Mouse (Mus musculus): ENCODE results near the gene Olfr412. TPM values are rescaled to one million over a fixed set of nuclear protein-coding genes. Genes with fewer than 3 reads are reported as not detected.

Gene Olfr412
- polyA plus RNA-seq, 1 experiment from 2014 or later, result not detected

DNA sequence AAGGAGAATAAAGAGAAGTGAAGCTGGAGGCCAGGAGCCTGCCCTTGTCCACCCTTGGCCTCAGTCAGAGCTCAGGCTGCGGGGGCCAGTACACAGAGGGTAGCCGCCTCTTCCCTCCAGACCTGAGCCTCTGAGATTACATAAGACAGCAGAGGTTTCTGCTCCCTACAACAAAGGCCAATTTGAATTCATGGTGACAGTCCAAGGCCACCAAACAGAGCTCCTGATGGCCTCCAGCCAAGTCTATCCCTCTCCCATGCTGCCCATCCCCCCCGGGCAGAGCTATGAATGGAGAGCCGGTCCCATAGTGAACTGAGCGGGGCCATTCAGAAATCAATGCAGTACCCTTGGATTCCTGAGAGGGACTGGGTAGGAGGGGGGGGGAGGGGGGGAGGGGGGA is 31.6 kb downstream of the Olfr412 start:
- Histone ChIP-seq H3K9ac (no peak overlapping the region), H3K27me3 (no peaks in the 10 kb centered on the region), H3K9me3 (no peaks in the 10 kb centered on the region), H3K4me1 (no peaks in the 10 kb centered on the region), H3K4me2 (no peak overlapping the region), H3K36me3 (no peaks in the 10 kb centered on the region), H3K4me3 (no peak overlapping the region), H3K27ac (no peak overlapping the region)
- no peak for ATAC-seq (ENCODE audit: insufficient number of reproducible peaks, insufficient read depth, low FRiP score, low TSS enrichment, low read depth)
- WGBS, result 65% methylated on average over 5 of the region's 5 CpGs

- Histone ChIP-seq H3K27ac (no peak overlapping the region), H3K4me1 (no peaks in the 10 kb centered on the region), H3K36me3 (no peaks in the 10 kb centered on the region), H3K27me3 (no peaks in the 10 kb centered on the region), H3K4me3 (no peak overlapping the region), H3K4me2 (no peak overlapping the region), H3K9me3 (no peaks in the 10 kb centered on the region), H3K9ac (no peak overlapping the region)
- ATAC-seq (ENCODE audit: insufficient number of reproducible peaks, insufficient read depth, low FRiP score, low TSS enrichment, low read depth), result no peak
- WGBS, result 87% methylated on average over 18 of the region's 18 CpGs
These were observed 33.7 kb downstream of the Olfr412 start for GRCm38 (mm10) chr11:74395583-74395982.

DNA sequence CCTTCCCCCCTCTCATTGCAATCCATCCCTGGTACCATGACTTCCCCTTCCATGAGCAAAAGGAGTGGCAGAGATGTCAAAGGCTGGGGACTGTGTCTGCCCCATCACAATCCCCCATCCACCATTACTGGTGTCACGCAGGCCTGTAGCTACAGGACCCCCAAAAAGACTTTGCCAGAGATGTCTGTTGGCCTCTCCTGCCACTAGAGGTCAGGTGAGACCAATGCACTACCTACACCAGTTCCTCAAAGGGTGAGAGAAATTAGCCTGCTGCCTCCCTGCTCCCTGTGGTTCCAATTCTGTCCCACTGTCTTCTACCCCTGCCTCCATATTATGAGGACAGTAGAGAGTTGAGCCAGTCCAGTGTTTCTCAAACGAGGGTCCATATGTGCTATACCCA is 40.3 kb downstream of the Olfr412 start:
- H3K4me2 ChIP-seq, result no peak overlapping the region
- 41% methylated on average over 2 of the region's 2 CpGs for WGBS
- no peaks in the 10 kb centered on the region for H3K27me3 ChIP-seq
- no peaks in the 10 kb centered on the region for H3K9me3 ChIP-seq
- H3K4me1 ChIP-seq, result no peaks in the 10 kb centered on the region
- no peak for ATAC-seq (ENCODE audit: insufficient number of reproducible peaks, insufficient read depth, low FRiP score, low TSS enrichment, low read depth)
- no peak overlapping the region for H3K4me3 ChIP-seq
- no peak overlapping the region for H3K27ac ChIP-seq
- no peak overlapping the region for H3K9ac ChIP-seq
- no peaks in the 10 kb centered on the region for H3K36me3 ChIP-seq

- ATAC-seq (ENCODE audit: insufficient number of reproducible peaks, insufficient read depth, low FRiP score, low TSS enrichment, low read depth), result no peak
These were observed 42.3 kb downstream of the Olfr412 start for GRCm38 (mm10) chr11:74404216-74404615.

DNA sequence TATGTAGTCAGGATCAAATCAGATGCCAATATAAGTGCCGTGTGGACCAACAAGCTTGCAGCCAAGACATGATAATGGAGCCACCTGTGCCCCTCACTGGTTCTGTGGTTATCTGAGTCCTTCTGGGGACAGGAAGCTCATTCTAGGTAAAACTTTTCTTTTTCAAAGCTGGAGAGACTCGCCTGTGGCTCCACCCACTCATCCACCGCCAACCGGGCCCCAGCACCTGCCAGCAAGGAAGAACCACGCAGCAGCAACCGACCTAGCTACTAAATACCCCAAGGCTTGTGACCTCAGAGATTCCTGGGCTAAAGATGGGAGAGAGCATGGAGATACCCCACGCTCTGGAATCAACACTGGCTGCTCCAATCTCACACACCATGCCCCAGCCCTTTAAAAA is 43.3 kb downstream of the Olfr412 start:
- H3K4me2 ChIP-seq, result no peak overlapping the region
- WGBS, result 66% methylated on average over 7 of the region's 7 CpGs
- H3K27me3 ChIP-seq, result no peaks in the 10 kb centered on the region
- peaks cover 18% of the 10 kb centered on the region for H3K4me1 ChIP-seq
- no peak overlapping the region for H3K9ac ChIP-seq
- H3K27ac ChIP-seq, result no peak overlapping the region
- H3K36me3 ChIP-seq, result no peaks in the 10 kb centered on the region
- no peaks in the 10 kb centered on the region for H3K9me3 ChIP-seq
- no peak for ATAC-seq (ENCODE audit: insufficient number of reproducible peaks, insufficient read depth, low FRiP score, low TSS enrichment, low read depth)
- no peak overlapping the region for H3K4me3 ChIP-seq

More at GRCm38 (mm10) chr11:74404216-74404615, 42.3 kb downstream of the Olfr412 start:
- Histone ChIP-seq H3K9me3 (no peaks in the 10 kb centered on the region), H3K4me3 (no peak overlapping the region), H3K27ac (no peak overlapping the region), H3K27me3 (no peaks in the 10 kb centered on the region), H3K9ac (no peak overlapping the region), H3K4me2 (no peak overlapping the region), H3K36me3 (no peaks in the 10 kb centered on the region), H3K4me1 (peaks cover 9% of the 10 kb centered on the region)
- 58% methylated on average over 2 of the region's 2 CpGs for WGBS

- peak overlapping the region; percentile 24; the same call in 1 of the 2 replicates for H3K27ac ChIP-seq
- H3K4me3 ChIP-seq, result no peak overlapping the region
- H3K4me1 ChIP-seq, result peaks cover 18% of the 10 kb centered on the region
- no peak overlapping the region for H3K9ac ChIP-seq
- H3K36me3 ChIP-seq, result no peaks in the 10 kb centered on the region
- no peaks in the 10 kb centered on the region for H3K27me3 ChIP-seq
- ATAC-seq (ENCODE audit: insufficient number of reproducible peaks, insufficient read depth, low FRiP score, low TSS enrichment, low read depth), result peak; percentile 79
- no peaks in the 10 kb centered on the region for H3K9me3 ChIP-seq
- WGBS, result 55% methylated on average over 4 of the region's 4 CpGs
- no peak overlapping the region for H3K4me2 ChIP-seq
These were observed 46.9 kb downstream of the Olfr412 start for GRCm38 (mm10) chr11:74408587-74409446.

DNA sequence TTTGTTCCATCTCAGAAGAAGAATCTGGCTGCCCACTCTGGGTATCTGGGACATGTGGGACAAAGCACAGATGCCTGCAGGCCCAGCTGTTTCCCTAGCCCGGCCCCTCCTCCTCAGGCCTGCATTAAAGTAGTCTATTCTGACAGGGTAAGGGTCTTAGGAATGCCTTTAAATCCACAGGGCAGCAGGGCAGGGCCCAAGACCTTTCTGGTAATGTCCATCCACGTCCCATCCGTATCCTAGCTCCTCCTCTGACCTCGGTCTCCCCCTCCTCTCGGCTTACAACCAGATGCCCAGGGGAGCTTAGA is 47.5 kb downstream of the Olfr412 start:
- Histone ChIP-seq H3K36me3 (no peaks in the 10 kb centered on the region), H3K9me3 (no peaks in the 10 kb centered on the region), H3K4me1 (peaks cover 18% of the 10 kb centered on the region), H3K27me3 (no peaks in the 10 kb centered on the region), H3K9ac (no peak overlapping the region), H3K4me2 (no peak overlapping the region), H3K4me3 (no peak overlapping the region), H3K27ac (peak overlapping the region; percentile 24)
- WGBS, result 52% methylated on average over 5 of the region's 5 CpGs
- no peak for ATAC-seq (ENCODE audit: insufficient number of reproducible peaks, insufficient read depth, low FRiP score, low TSS enrichment, low read depth)

- no peaks in the 10 kb centered on the region for H3K9me3 ChIP-seq
- H3K4me1 ChIP-seq, result peaks cover 18% of the 10 kb centered on the region
- H3K27me3 ChIP-seq, result no peaks in the 10 kb centered on the region
- WGBS, result 42% methylated on average over 4 of the region's 4 CpGs
- no peak overlapping the region for H3K4me3 ChIP-seq
- ATAC-seq (ENCODE audit: insufficient number of reproducible peaks, insufficient read depth, low FRiP score, low TSS enrichment, low read depth), result no peak
- no peak overlapping the region for H3K9ac ChIP-seq
- peak overlapping the region; percentile 24 for H3K27ac ChIP-seq
- H3K4me2 ChIP-seq, result no peak overlapping the region
- no peaks in the 10 kb centered on the region for H3K36me3 ChIP-seq
These were observed 47.9 kb downstream of the Olfr412 start for GRCm38 (mm10) chr11:74409757-74410174.

GRCm38 (mm10) chr11:74411943-74412342 is 50.1 kb downstream of the Olfr412 start:
- no peak for ATAC-seq (ENCODE audit: insufficient number of reproducible peaks, insufficient read depth, low FRiP score, low TSS enrichment, low read depth)
- Histone ChIP-seq H3K4me3 (no peak overlapping the region), H3K27ac (no peak overlapping the region), H3K27me3 (no peaks in the 10 kb centered on the region), H3K4me1 (peaks cover 18% of the 10 kb centered on the region), H3K9ac (no peak overlapping the region), H3K36me3 (no peaks in the 10 kb centered on the region), H3K9me3 (no peaks in the 10 kb centered on the region), H3K4me2 (no peak overlapping the region)
- 67% methylated on average over 3 of the region's 3 CpGs for WGBS

DNA sequence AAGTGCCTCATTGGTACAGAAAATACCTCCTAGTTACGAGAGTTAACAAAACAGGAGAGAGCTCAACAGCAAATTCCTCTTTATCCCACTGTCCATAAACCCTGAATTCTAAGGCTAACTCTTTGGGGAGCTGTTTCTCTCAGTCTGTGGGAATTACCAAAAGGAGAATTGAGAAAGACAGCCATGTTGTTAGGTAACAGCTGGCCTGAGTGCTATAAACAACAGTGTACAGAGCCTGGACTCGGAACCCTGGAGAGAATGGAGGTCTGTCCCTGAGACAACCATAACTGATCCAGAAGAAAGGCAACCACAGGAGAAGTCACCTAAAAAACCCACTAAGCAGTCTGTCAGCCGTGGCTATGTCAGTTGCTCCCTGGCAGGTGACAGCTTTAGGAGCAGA is 50.6 kb downstream of the Olfr412 start:
- H3K27ac ChIP-seq, result no peak overlapping the region
- H3K4me2 ChIP-seq, result no peak overlapping the region
- H3K36me3 ChIP-seq, result no peaks in the 10 kb centered on the region
- WGBS, result 83% methylated on average over 3 of the region's 3 CpGs
- no peaks in the 10 kb centered on the region for H3K9me3 ChIP-seq
- ATAC-seq (ENCODE audit: insufficient number of reproducible peaks, insufficient read depth, low FRiP score, low TSS enrichment, low read depth), result no peak
- no peaks in the 10 kb centered on the region for H3K27me3 ChIP-seq
- no peak overlapping the region for H3K4me3 ChIP-seq
- H3K9ac ChIP-seq, result no peak overlapping the region
- H3K4me1 ChIP-seq, result peaks cover 18% of the 10 kb centered on the region

- 70% methylated on average over 3 of the region's 3 CpGs for WGBS
- no peaks in the 10 kb centered on the region for H3K36me3 ChIP-seq
- H3K27me3 ChIP-seq, result no peaks in the 10 kb centered on the region
- no peak overlapping the region for H3K4me2 ChIP-seq
- no peak overlapping the region for H3K4me3 ChIP-seq
- H3K9ac ChIP-seq, result no peak overlapping the region
- no peak for ATAC-seq (ENCODE audit: insufficient number of reproducible peaks, insufficient read depth, low FRiP score, low TSS enrichment, low read depth)
- no peaks in the 10 kb centered on the region for H3K9me3 ChIP-seq
- no peak overlapping the region for H3K27ac ChIP-seq
- peaks cover 16% of the 10 kb centered on the region for H3K4me1 ChIP-seq
These were observed 51.6 kb downstream of the Olfr412 start for GRCm38 (mm10) chr11:74413449-74413972.

DNA sequence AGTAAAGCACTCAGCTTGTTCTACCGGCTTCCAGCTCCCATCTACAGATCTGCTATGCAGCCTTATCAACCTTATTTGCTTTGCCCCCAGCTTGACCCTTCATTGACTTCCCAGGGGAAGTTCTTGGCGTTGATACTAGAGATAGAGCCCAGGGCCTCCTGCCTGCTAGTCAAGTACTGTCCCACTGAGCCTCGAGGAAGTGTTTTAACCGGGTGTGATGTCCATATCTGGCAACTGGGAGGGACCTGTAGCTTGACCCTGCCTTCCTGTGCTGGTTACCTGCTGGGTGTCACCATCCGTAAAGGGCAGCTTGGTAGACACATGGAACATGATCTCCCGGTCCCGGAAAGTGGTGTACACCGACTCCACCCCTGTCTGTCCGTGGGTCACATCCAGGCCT is 52.2 kb downstream of the Olfr412 start:
- no peaks in the 10 kb centered on the region for H3K36me3 ChIP-seq
- ATAC-seq (ENCODE audit: insufficient number of reproducible peaks, insufficient read depth, low FRiP score, low TSS enrichment, low read depth), result no peak
- 76% methylated on average over 9 of the region's 9 CpGs for WGBS

More for the DNA sequence above, 52.2 kb downstream of the Olfr412 start:
- H3K4me2 ChIP-seq, result no peak overlapping the region
- no peak overlapping the region for H3K9ac ChIP-seq
- no peak overlapping the region for H3K27ac ChIP-seq
- H3K27me3 ChIP-seq, result no peaks in the 10 kb centered on the region
- H3K4me3 ChIP-seq, result no peak overlapping the region
- H3K9me3 ChIP-seq, result no peaks in the 10 kb centered on the region
- H3K4me1 ChIP-seq, result peaks cover 10% of the 10 kb centered on the region

Data from embryonic facial prominence, embryonic 13.5 days (tissue).